Mouse (Mus musculus): Measurements from ENCODE around the gene Cryab. TPM values are rescaled to one million over a fixed set of nuclear protein-coding genes. Genes with fewer than 3 reads are reported as not detected.

The Cryab gene
- polyA plus RNA-seq, 1 experiment from 2014 or later = 0.95 TPM

DNA sequence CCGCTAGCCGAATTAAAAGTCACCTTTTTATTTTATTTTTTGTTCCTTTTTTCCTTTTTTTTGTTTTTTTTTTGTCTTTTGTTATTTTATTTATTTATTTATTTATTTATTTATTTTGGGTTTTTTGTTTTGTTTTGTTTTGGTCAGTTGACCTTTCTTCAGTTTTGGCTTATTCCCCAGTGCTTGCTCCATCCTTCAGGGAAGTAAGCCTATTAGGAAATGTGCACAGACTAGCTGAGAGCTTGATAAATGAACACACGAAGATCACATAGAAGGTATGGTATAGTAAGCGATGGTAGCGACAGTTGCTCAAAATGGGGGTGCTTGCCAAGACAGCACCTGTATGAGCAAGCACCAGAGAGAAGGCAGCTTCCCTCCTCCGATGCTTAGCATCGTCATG lies 46.5 kb downstream of the Cryab start:
- 92% methylated on average over 7 of the region's 7 CpGs for WGBS (ENCODE audit: missing documents)

DNA sequence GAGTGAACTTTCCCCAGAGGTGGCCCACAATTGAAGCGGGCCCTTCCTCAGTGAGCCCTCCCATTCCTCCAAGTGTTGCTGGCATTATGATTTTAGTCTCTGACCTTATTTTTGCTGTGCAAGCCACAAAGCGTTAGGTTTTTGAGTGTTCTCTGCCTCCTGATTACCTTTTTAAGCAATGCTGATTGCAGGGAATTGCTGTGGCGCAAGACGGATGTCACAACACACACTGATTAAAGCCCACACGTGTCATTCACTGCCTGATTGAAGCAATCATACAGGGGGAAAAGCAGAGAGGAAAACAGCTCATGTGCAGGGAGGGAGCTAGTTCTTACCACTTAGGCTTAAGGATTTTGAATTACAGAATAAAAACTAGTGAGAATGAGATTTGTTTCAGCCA lies 47.2 kb downstream of the Cryab start:
- peaks cover 24% of the 10 kb centered on the region; the same call in 1 of the 2 replicates for H3K36me3 ChIP-seq (ENCODE audit: inconsistent target)
- H3K79me2 ChIP-seq (ENCODE audit: inconsistent target) = no peaks in the 10 kb centered on the region
- no peak overlapping the region for H3K4me3 ChIP-seq (ENCODE audit: inconsistent target)
- 59% methylated on average over 5 of the region's 5 CpGs for WGBS (ENCODE audit: missing documents)
- no peak overlapping the region for H3K27ac ChIP-seq

More for the DNA sequence above, 46.5 kb downstream of the Cryab start:
- Histone ChIP-seq H3K36me3 (ENCODE audit: inconsistent target) (peaks cover 19% of the 10 kb centered on the region; the same call in 1 of the 2 replicates), H3K27ac (no peak overlapping the region), H3K4me3 (ENCODE audit: inconsistent target) (no peak overlapping the region), H3K79me2 (ENCODE audit: inconsistent target) (no peaks in the 10 kb centered on the region)

DNA sequence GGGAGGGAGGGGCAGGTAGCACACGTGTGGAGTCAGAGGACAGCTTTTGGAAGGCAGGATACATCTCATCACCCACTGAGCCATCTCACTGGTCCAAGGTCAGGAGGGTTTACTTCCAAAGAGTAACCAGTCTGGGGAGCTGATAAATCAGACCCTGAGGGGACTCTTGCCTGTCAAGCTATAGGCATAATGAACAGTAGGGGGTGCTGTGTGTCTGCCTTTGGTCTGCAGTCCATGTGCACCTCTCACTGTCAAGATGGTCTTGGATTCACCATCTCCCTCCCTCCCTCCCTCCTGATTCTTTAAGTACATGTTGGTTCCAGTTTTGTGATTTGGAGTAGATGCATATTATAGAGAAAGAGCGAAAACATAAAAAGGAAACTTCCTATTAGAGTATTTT lies 49.9 kb downstream of the Cryab start:
- Histone ChIP-seq H3K36me3 (ENCODE audit: inconsistent target) (peaks cover 39% of the 10 kb centered on the region), H3K27ac (no peak overlapping the region), H3K4me3 (ENCODE audit: inconsistent target) (no peak overlapping the region), H3K79me2 (ENCODE audit: inconsistent target) (no peaks in the 10 kb centered on the region)
- WGBS (ENCODE audit: missing documents) = 83% methylated on average over 2 of the region's 2 CpGs

GRCm38 (mm10) chr9:50803055-50803671 lies 52.0 kb downstream of the Cryab start:
- H3K36me3 ChIP-seq (ENCODE audit: inconsistent target) = peaks cover 48% of the 10 kb centered on the region
- H3K79me2 ChIP-seq (ENCODE audit: inconsistent target) = no peaks in the 10 kb centered on the region
- H3K27ac ChIP-seq = no peak overlapping the region
- no peak overlapping the region for H3K4me3 ChIP-seq (ENCODE audit: inconsistent target)
- 90% methylated on average over 7 of the region's 7 CpGs for WGBS (ENCODE audit: missing documents)

Other genes starting within 250 kb of the Cryab start
- gene Pts, start 222.6 kb upstream of the Cryab start, polyA plus RNA-seq (2018) = 36.6 to 64.4 TPM (median 48.4 TPM) in 3 replicates
- gene Il18, start 196.5 kb upstream of the Cryab start, polyA plus RNA-seq (2018) = 44.2 to 59.1 TPM (median 54.5 TPM) in 3 replicates
- gene Bco2, start 196.1 kb upstream of the Cryab start, polyA plus RNA-seq (2018) = 2.7 to 3.6 TPM (median 2.9 TPM) in 3 replicates
- not detected in 3 replicates for gene Tex12, start 190.0 kb upstream of the Cryab start, polyA plus RNA-seq (2018)
- 84.1 to 152 TPM (median 148 TPM) in 3 replicates for gene Sdhd, start 147.5 kb upstream of the Cryab start, polyA plus RNA-seq (2018)
- gene Timm8b, start 147.4 kb upstream of the Cryab start, polyA plus RNA-seq (2018) = 108 to 125 TPM (median 123 TPM) in 3 replicates
- gene Pih1d2, start 134.0 kb upstream of the Cryab start, polyA plus RNA-seq (2018) = 0.34 to 1.1 TPM (median 0.45 TPM) in 3 replicates
- 17.0 to 40.6 TPM (median 19.3 TPM) in 3 replicates for gene Nkapd1, start 133.9 kb upstream of the Cryab start, polyA plus RNA-seq (2018)
- 17.0 to 33.3 TPM (median 24.8 TPM) in 3 replicates for gene Dlat, start 91.5 kb upstream of the Cryab start, polyA plus RNA-seq (2018)
- gene Dixdc1, start 11.8 kb upstream of the Cryab start, polyA plus RNA-seq (2018) = 0.03 TPM in 1 of 3 replicates, not detected in the others
- not detected in 3 replicates for gene 2310030G06Rik, start 4.8 kb upstream of the Cryab start, polyA plus RNA-seq (2018)
- gene Hspb2, start 1.0 kb downstream of the Cryab start, polyA plus RNA-seq (2018) = not detected in 3 replicates
- gene Fdxacb1, start 16.9 kb downstream of the Cryab start, polyA plus RNA-seq (2018) = 2.4 to 5.8 TPM (median 2.7 TPM) in 3 replicates
- gene Alg9, start 23.7 kb downstream of the Cryab start, polyA plus RNA-seq (2018) = 15.2 to 18.8 TPM (median 15.5 TPM) in 3 replicates
- gene 1110032A03Rik, start 24.2 kb downstream of the Cryab start, polyA plus RNA-seq (2018) = 11.0 to 58.1 TPM (median 28.0 TPM) in 3 replicates
- gene Ppp2r1b, start 94.0 kb downstream of the Cryab start, polyA plus RNA-seq (2018) = 14.4 to 23.7 TPM (median 14.9 TPM) in 3 replicates

Measured in macrophage (primary cell).